In the genomic region with DNA sequence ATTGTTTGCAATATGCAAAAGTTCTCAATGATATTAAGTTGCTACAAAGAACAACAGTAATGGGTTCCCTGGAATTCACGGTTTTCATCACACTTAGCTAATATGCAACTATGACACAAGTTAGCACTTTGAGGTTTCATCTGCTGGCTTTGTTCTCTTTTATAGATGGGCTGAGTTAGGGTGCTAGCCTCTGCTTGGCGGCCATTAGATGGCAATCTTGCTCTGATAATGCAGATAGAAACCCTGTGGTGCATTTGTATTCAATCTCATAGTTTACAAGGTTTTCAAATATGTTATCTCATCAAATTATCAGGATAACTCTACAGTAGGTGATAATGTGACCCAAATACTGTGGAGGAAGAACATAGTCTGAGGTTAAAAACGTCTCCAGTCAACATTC, we compare ENCODE assay signal across 8 mouse cellular contexts.
DNase-seq lines count a peak whose midpoint lies in the region; ATAC-seq and TF ChIP-seq lines count a peak whose summit lies in the region.

No protein-coding gene starts in this region.

- TF ChIP-seq CTCF in cerebellum, adult 2 months (IDR thresholded peaks at IDR 0.05; ENCODE audit: borderline replicate concordance, insufficient read depth, low read depth, low read length): peak; percentile 61; the same call in 1 of the 2 replicates

- H3K4me1 ChIP-seq in cerebellum, adult 2 months (ENCODE audit: control insufficient read depth, insufficient read depth, low read length): no peaks in the 10 kb centered on the region; the same call in 1 of the 2 replicates
- peaks cover 6% of the 10 kb centered on the region; the same call in 1 of the 2 replicates for H3K4me1 ChIP-seq in midbrain, embryonic 14.5 days (ENCODE audit: control insufficient read depth, insufficient read depth, low read length)

- no peaks in the 10 kb centered on the region for H3K9me3 ChIP-seq in midbrain, embryonic 14.5 days (ENCODE audit: control insufficient read depth, low read length)

- no peaks in the 10 kb centered on the region for H3K27me3 ChIP-seq in cerebellum, adult 2 months (ENCODE audit: control insufficient read depth, insufficient read depth, low read length)
- no peaks in the 10 kb centered on the region for H3K27me3 ChIP-seq in midbrain, embryonic 14.5 days (ENCODE audit: control insufficient read depth, insufficient read depth, low read length)

- H3K9ac ChIP-seq in midbrain, embryonic 14.5 days (replicated peaks; ENCODE audit: low read length): no peak overlapping the region

- peak in 1 of 2 experiments; percentile 26 for DNase-seq in cerebellum, adult 2 months
- DNase-seq in cerebellum, adult 11 months: no peak
- DNase-seq in layer of hippocampus, adult 9-10 months (ENCODE audit: low spot score): peak; percentile 18
- no peak for DNase-seq in layer of hippocampus, postnatal 36 days
- DNase-seq in midbrain, embryonic 14.5 days: peak; percentile 84
- DNase-seq in thymus, postnatal 4 days: no peak
- no peak for DNase-seq in adrenal gland, postnatal 14 days

- 12% methylated on average over 3 of the region's 3 CpGs for WGBS in cerebellum, adult 2 months
- 21% methylated on average over 3 of the region's 3 CpGs for WGBS in midbrain, embryonic 14.5 days

- no peak overlapping the region for H3K4me2 ChIP-seq in midbrain, embryonic 14.5 days (ENCODE audit: low read length)

- no peak for TF ChIP-seq POLR2A in cerebellum, adult 2 months (IDR thresholded peaks at IDR 0.05; ENCODE audit: borderline replicate concordance, insufficient read depth, low read length)

- no peaks in the 10 kb centered on the region for H3K36me3 ChIP-seq in midbrain, embryonic 14.5 days (ENCODE audit: control insufficient read depth, insufficient read depth, low read length)

- H3K27ac ChIP-seq in cerebellum, adult 2 months (ENCODE audit: insufficient read depth, low read length): no peak overlapping the region
- 0 out of 2 replicates have a peak overlapping the region, but pooled peaks have one; percentile 14 for H3K27ac ChIP-seq in midbrain, embryonic 14.5 days (replicated peaks; ENCODE audit: low read depth, low read length)

- peak; percentile 62 for ATAC-seq in common myeloid progenitor, adult 5-6 weeks (replicated peaks; ENCODE audit: low read depth, poor library complexity, severe bottlenecking)
- peak; percentile 78; the same call in 1 of the 2 replicates for ATAC-seq in midbrain, embryonic 14.5 days (ENCODE audit: low FRiP score, low TSS enrichment)

- H3K4me3 ChIP-seq in cerebellum, adult 2 months (replicated peaks; ENCODE audit: insufficient read depth, low read depth, low read length): no peak overlapping the region
- no peak overlapping the region for H3K4me3 ChIP-seq in midbrain, embryonic 14.5 days (replicated peaks; ENCODE audit: low read depth, low read length)

Comparison
In these comparisons a context has a peak if more than half of its experiments do, and no peak if none do; other contexts are left out.
1. DNase-seq: peak in layer of hippocampus, adult 9-10 months (single experiment) and midbrain, embryonic 14.5 days (single experiment); none in cerebellum, adult 11 months (single experiment), layer of hippocampus, postnatal 36 days (0 of 2), thymus, postnatal 4 days (single experiment) and adrenal gland, postnatal 14 days (single experiment).